Mouse (Mus musculus) neural tube, embryonic 11.5 days (tissue): ENCODE measurements around the gene Npr1. TPM values are rescaled to one million over a fixed set of nuclear protein-coding genes. Genes with fewer than 3 reads are reported as not detected.

ENCODE experiments used
- ATAC-seq: fragments of 200-750 bp; cut with Nextera tagmentation; 2 replicates; pipeline ENCODE4 v1.8.0; 2017; ENCODE audit warnings: moderate number of reproducible peaks, mild to moderate bottlenecking, moderate TSS enrichment, moderate library complexity; ENCODE audit not compliant: insufficient read depth, low FRiP score, low TSS enrichment
- DNase-seq: peaks from one replicate; pipeline ENCODE4 v3.0.0-alpha.2; 2015; ENCODE audit warnings: low spot score
- H3K27ac ChIP-seq: fragments of 300-500 bp; sonication (generic); 2 replicates; pipeline ENCODE4 v1.5.1; 2014; ENCODE audit warnings: low read depth, mild to moderate bottlenecking, low read length
- H3K27me3 ChIP-seq: fragments of 300-500 bp; sonication (generic); 2 replicates; pipeline ENCODE4 v1.6.1; 2014; ENCODE audit warnings: mild to moderate bottlenecking, low read length, mixed read lengths; ENCODE audit not compliant: control insufficient read depth, insufficient read depth
- H3K36me3 ChIP-seq: fragments of 300-500 bp; sonication (generic); 2 replicates; pipeline ENCODE4 v1.6.1; 2014; ENCODE audit warnings: mild to moderate bottlenecking, low read length, moderate library complexity, mixed read lengths; ENCODE audit not compliant: control insufficient read depth, insufficient read depth
- H3K4me1 ChIP-seq: fragments of 300-500 bp; sonication (generic); 2 replicates; pipeline ENCODE4 v1.6.1; 2014; ENCODE audit warnings: low read length, mixed read lengths; ENCODE audit not compliant: control insufficient read depth, insufficient read depth
- H3K4me2 ChIP-seq: fragments of 300-500 bp; sonication (generic); 2 replicates; pipeline ENCODE4 v1.6.1; 2014; ENCODE audit warnings: low read depth, mild to moderate bottlenecking, moderate library complexity
- H3K4me3 ChIP-seq: fragments of 300-500 bp; sonication (generic); 2 replicates; pipeline ENCODE4 v1.5.1; 2014; ENCODE audit warnings: low read depth, low read length
- H3K9ac ChIP-seq: fragments of 300-500 bp; sonication (generic); 2 replicates; pipeline ENCODE4 v1.6.1; 2014; ENCODE audit warnings: mild to moderate bottlenecking, low read length
- H3K9me3 ChIP-seq: fragments of 300-500 bp; sonication (generic); 2 replicates; pipeline ENCODE4 v1.6.1; 2016; ENCODE audit warnings: low read length; ENCODE audit not compliant: control insufficient read depth
- WGBS: fragments of 180-500 bp; shearing (Covaris S2); extraction: QIAGEN DNeasy Blood & Tissue Kit; methylation state at CpG from one replicate; pipeline ENCODE4 v1.1.7; 2014; 5-methylcytosine and 5-hydroxymethylcytosine counted together
- polyA plus RNA-seq: library from polyadenylated mRNA; unstranded; fragments of >200 nt; fragmentation: Nextera tagmentation; extraction: Ambion mirVana; gene quantifications from 2 replicates; pipeline ENCODE4 v1.2.1, GENCODE M21; 2014

The Npr1 gene
- polyA plus RNA-seq, 1 experiment from 2014 or later, result 3.1 TPM

DNA sequence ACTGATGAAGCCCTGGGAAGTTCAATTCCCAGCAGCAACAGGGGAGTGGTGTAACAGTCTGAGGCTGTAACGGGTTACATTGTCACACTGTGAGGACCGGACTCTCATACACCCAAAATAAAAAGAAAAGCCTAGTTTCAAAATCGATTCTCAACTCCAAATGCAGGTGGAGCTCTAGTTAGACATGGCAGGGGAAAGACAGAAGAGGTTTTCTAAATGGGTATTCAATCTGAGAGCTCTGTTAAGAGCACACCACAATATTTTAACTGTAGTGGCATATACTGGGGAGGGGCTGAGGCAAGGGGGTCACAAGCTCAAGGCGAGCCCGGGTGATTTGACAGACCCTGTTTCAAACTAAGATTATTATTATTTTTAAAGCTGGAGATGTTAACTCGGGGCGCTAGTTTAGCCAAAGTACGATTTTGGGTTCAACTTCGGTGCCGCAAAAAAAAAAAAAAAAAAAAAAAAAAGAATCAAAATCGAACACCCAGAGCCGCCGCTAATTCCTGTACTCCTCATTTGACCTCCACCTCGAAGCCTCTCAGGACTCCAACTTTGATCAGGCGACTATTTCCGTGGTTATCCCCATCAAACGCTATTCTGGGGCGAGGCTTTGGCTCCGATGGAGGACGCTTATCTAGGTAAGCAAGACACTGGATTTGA is 42.8 kb upstream of the Npr1 start:
- Histone ChIP-seq H3K4me2 (peak overlapping the region; percentile 77), H3K36me3 (peaks cover 4% of the 10 kb centered on the region), H3K27me3 (no peaks in the 10 kb centered on the region), H3K4me3 (peak overlapping the region; percentile 96), H3K9me3 (no peaks in the 10 kb centered on the region), H3K9ac (peak overlapping the region; percentile 99), H3K27ac (peak overlapping the region; percentile 88; the same call in 1 of the 2 replicates), H3K4me1 (peaks cover 6% of the 10 kb centered on the region)
- ATAC-seq (no peak; the same call in 1 of the 2 replicates), DNase-seq (no peak)
- 3% methylated on average over 20 of the region's 20 CpGs for WGBS

DNA sequence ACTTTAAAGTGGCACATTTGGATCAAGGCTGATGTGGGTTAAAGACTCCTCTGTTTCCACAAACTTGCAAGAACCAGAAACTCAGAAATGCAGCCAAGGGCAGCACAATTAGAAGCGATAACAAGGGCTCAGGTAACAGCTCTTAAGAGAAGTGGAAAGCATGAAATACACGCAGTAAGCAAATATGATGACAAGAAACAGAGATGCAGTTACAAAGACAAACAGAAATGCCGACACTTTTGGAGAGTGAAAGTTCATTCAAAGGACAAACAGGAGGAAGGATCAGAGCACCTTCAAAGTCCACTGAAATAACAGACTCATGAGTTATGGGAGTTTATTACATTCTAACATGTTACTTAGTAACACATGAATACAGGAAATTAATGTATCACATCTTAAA is 40.7 kb upstream of the Npr1 start:
- no peak overlapping the region for H3K4me3 ChIP-seq
- H3K36me3 ChIP-seq, result peaks cover 11% of the 10 kb centered on the region
- H3K27ac ChIP-seq, result no peak overlapping the region
- no peaks in the 10 kb centered on the region for H3K27me3 ChIP-seq
- peaks cover 6% of the 10 kb centered on the region for H3K4me1 ChIP-seq
- no peaks in the 10 kb centered on the region for H3K9me3 ChIP-seq
- no peak for DNase-seq
- ATAC-seq, result no peak
- no peak overlapping the region for H3K9ac ChIP-seq
- no peak overlapping the region for H3K4me2 ChIP-seq
- 94% methylated on average over 3 of the region's 3 CpGs for WGBS

- Histone ChIP-seq H3K9me3 (no peaks in the 10 kb centered on the region), H3K27me3 (no peaks in the 10 kb centered on the region), H3K4me2 (no peak overlapping the region), H3K4me1 (peaks cover 6% of the 10 kb centered on the region), H3K4me3 (no peak overlapping the region), H3K36me3 (peaks cover 11% of the 10 kb centered on the region), H3K27ac (no peak overlapping the region), H3K9ac (no peak overlapping the region)
- DNase-seq (no peak), ATAC-seq (no peak)
- 92% methylated on average over 5 of the region's 5 CpGs for WGBS
Measured at GRCm38 (mm10) chr3:90505216-90505615, 39.5 kb upstream of the Npr1 start.

DNA sequence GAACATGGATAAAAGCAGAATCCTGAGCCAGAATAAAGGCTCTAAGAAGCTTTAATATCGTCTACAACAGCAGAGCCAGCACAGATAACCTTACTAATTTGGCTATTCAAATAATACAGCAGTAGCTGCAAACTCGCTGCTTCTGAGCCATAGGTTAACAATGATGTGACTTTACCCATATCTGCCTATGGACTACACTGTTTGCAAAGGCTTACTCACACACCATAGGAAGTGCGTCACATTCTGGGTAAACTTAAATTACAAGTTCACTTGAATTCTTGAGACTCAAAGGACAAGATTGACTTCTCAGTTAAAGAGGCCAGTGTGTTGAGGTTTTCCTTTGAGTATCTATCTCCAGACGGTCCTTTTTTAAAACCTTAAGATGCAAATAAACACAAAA is 37.8 kb upstream of the Npr1 start:
- Histone ChIP-seq H3K4me2 (no peak overlapping the region), H3K27me3 (no peaks in the 10 kb centered on the region), H3K27ac (no peak overlapping the region), H3K4me3 (no peak overlapping the region), H3K4me1 (peaks cover 6% of the 10 kb centered on the region), H3K9ac (no peak overlapping the region), H3K9me3 (no peaks in the 10 kb centered on the region), H3K36me3 (peaks cover 13% of the 10 kb centered on the region)
- ATAC-seq (no peak), DNase-seq (no peak)
- WGBS, result 94% methylated on average over 4 of the region's 4 CpGs

GRCm38 (mm10) chr3:90497597-90497996 is 31.9 kb upstream of the Npr1 start:
- no peak overlapping the region for H3K9ac ChIP-seq
- no peak overlapping the region for H3K4me2 ChIP-seq

DNA sequence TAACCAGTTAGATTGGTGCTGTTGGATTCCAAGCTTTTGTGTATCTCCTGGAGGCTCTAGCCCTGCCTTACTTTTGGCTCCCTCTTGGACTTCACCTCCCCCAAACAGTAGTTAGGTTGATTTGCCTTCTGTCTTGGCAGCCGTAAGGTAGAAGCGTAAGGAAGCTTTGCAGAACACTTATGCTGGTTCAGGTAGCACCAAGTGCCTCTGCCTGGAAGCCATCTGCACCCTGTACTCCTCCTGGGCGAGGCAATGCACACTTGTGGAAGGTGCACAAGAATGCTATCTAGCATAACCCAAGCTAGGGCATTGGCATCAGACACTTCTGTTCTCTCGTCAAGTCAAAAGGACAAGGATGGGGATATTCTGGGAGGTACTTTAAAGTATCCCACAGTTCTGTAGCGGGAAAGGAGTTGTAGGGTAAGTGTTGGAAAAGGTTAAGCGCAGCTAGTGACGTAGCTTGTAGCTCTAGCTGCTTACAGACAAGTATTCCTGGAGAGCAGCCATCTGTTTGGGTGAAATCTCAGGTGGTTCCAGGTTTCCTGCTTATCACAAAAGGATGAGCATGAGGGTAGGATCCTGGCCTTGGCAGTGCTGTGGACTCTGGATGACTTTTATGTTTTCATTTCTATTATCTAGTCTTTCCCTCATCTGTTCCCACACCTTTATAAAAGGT is 30.3 kb upstream of the Npr1 start:
- Histone ChIP-seq H3K27ac (no peak overlapping the region), H3K27me3 (no peaks in the 10 kb centered on the region), H3K36me3 (peaks cover 12% of the 10 kb centered on the region), H3K4me3 (no peak overlapping the region), H3K9ac (no peak overlapping the region), H3K9me3 (no peaks in the 10 kb centered on the region), H3K4me1 (no peaks in the 10 kb centered on the region), H3K4me2 (no peak overlapping the region)
- ATAC-seq (no peak), DNase-seq (no peak)
- 93% methylated on average over 7 of the region's 7 CpGs for WGBS

More at GRCm38 (mm10) chr3:90497597-90497996, 31.9 kb upstream of the Npr1 start:
- DNase-seq, result no peak
- ATAC-seq, result no peak
- no peak overlapping the region for H3K4me3 ChIP-seq
- H3K4me1 ChIP-seq, result no peaks in the 10 kb centered on the region
- H3K9me3 ChIP-seq, result no peaks in the 10 kb centered on the region
- peaks cover 16% of the 10 kb centered on the region for H3K36me3 ChIP-seq
- no peak overlapping the region for H3K27ac ChIP-seq
- no peaks in the 10 kb centered on the region for H3K27me3 ChIP-seq

DNA sequence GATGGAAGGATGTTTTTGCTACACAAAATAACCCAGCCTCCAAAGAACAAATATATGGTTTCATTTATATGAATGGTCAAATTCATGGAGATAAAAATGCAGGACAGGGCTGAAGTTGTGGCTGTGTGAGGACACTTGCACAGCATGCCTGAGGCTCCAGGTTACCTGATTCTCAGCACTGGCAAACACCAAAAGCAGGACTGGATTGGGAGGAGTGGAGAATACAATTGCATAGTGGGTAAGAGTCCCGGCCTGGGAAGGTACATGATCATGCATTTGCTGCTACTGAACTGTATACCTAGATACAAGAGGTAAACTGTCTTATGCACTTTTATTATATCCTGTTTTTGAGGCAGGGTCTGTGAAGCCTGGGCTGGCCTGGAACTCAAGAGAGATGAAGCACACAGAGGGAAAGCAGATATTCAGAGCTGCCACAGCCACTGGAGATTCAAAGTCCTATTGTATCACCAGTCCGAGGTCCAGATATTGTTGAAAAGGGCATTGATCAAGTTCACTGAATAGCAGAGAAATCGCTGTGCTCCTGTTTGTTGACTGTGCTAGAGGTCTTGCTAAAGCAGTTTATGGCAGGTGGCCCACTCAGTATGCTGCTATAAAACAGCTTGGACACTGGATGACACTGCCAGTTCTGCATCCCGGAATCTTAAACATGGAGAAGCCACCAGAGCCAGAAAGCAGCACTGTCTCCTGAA is 28.3 kb upstream of the Npr1 start:
- H3K36me3 ChIP-seq, result peaks cover 12% of the 10 kb centered on the region

DNA sequence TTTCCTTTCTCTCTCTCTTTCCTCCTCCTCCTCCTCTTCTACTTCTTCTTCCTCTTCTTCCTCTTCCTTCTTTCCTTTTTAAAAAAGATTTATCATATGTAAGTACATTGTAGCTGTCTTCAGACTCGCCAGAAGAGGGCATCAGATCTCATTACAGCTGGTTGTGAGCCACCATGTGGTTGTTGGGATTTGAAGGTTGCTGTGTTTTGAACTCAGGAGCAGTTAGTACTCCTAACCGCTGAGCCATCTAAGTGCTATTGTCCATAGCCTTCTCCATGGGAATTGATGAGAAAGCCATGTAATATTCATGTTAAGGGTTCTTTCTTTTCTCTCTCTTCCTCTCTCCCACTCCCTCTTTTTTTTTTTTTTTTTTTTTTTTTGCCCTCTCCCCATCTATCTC is 25.7 kb upstream of the Npr1 start:
- no peaks in the 10 kb centered on the region for H3K9me3 ChIP-seq
- no peak; the same call in 1 of the 2 replicates for ATAC-seq
- no peak for DNase-seq
- H3K36me3 ChIP-seq, result peaks cover 12% of the 10 kb centered on the region
- WGBS, result 40% methylated on average over 2 of the region's 2 CpGs
- H3K4me2 ChIP-seq, result no peak overlapping the region
- no peaks in the 10 kb centered on the region for H3K27me3 ChIP-seq
- H3K4me3 ChIP-seq, result no peak overlapping the region
- H3K4me1 ChIP-seq, result 0 out of 2 replicates have a peak, but pooled peaks cover 3% of the 10 kb centered on the region
- H3K9ac ChIP-seq, result no peak overlapping the region
- no peak overlapping the region for H3K27ac ChIP-seq

More for the DNA sequence above, 28.3 kb upstream of the Npr1 start:
- DNase-seq (no peak), ATAC-seq (no peak)
- Histone ChIP-seq H3K9ac (no peak overlapping the region), H3K4me1 (0 out of 2 replicates have a peak, but pooled peaks cover 3% of the 10 kb centered on the region), H3K4me2 (no peak overlapping the region), H3K27me3 (no peaks in the 10 kb centered on the region), H3K27ac (no peak overlapping the region), H3K4me3 (no peak overlapping the region), H3K9me3 (no peaks in the 10 kb centered on the region)
- WGBS, result 58% methylated on average over 4 of the region's 4 CpGs
